Mouse (Mus musculus) heart, embryonic 13.5 days (tissue): Measurements from ENCODE around the gene Fhad1. TPM values are rescaled to one million over a fixed set of nuclear protein-coding genes. Genes with fewer than 3 reads are reported as not detected.

Experiments used
- ATAC-seq: fragments of 200-750 bp; cut with Nextera tagmentation; 2 replicates; pipeline ENCODE4 v1.8.0; 2017; ENCODE audit warnings: moderate TSS enrichment; ENCODE audit not compliant: insufficient number of reproducible peaks, low FRiP score, low TSS enrichment; ENCODE audit errors: extremely low read depth
- H3K27ac ChIP-seq: fragments of 300-500 bp; sonication (generic); replicated peaks from 2 replicates; pipeline ENCODE4 v1.5.1; 2015; ENCODE audit warnings: moderate library complexity, mild to moderate bottlenecking, inconsistent platforms
- H3K27me3 ChIP-seq: fragments of 300-500 bp; sonication (generic); replicated peaks from 2 replicates; pipeline ENCODE4 v1.6.1; 2015; ENCODE audit warnings: mild to moderate bottlenecking, inconsistent platforms
- H3K36me3 ChIP-seq: fragments of 300-500 bp; sonication (generic); 2 replicates; pipeline ENCODE4 v1.6.1; 2015; ENCODE audit warnings: mild to moderate bottlenecking, inconsistent platforms
- H3K4me1 ChIP-seq: fragments of 300-500 bp; sonication (generic); 2 replicates; pipeline ENCODE4 v1.6.1; 2015; ENCODE audit warnings: inconsistent platforms
- H3K4me2 ChIP-seq: fragments of 300-500 bp; sonication (generic); 2 replicates; pipeline ENCODE4 v1.6.1; 2015; ENCODE audit warnings: inconsistent platforms, mild to moderate bottlenecking, moderate library complexity
- H3K4me3 ChIP-seq: fragments of 300-500 bp; sonication (generic); 2 replicates; pipeline ENCODE4 v1.5.1; 2015; ENCODE audit warnings: moderate library complexity, mild to moderate bottlenecking, inconsistent platforms
- H3K9ac ChIP-seq: fragments of 300-500 bp; sonication (generic); 2 replicates; pipeline ENCODE4 v1.6.1; 2015; ENCODE audit warnings: inconsistent platforms, mild to moderate bottlenecking, moderate library complexity
- H3K9me3 ChIP-seq: fragments of 300-500 bp; sonication (generic); 2 replicates; pipeline ENCODE4 v1.6.1; 2016; ENCODE audit warnings: inconsistent platforms
- WGBS: fragments of 180-500 bp; shearing (Covaris S2); methylation state at CpG from one replicate; pipeline ENCODE4 v1.1.7; 2015; ENCODE audit warnings: mixed read lengths; 5-methylcytosine and 5-hydroxymethylcytosine counted together
- polyA plus RNA-seq: library from polyadenylated mRNA; unstranded; fragments of >200 nt; fragmentation: Nextera tagmentation; extraction: Ambion mirVana; gene quantifications from 2 replicates; pipeline ENCODE4 v1.2.1, GENCODE M21; 2015

Gene Fhad1
- polyA plus RNA-seq, 1 experiment from 2014 or later: 3.6 TPM

DNA sequence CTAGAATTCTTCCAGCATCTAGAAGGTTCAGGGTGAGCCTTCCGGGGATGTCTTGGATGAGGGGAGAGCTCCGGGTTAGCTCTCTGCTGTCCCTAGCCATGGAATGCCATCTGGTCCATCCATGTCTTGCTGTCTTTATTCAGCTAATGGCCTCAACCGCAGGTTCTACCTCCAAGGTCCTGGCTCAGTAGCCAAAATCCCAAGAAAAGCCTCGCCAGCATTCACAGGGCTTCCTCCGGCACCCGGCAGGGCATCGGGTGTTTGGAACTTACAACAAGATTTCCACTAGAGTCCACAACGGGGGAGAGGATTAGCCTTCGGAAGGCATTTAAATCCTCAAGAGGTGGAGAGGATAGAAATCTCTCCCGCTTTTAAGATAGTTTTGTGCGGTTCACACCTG is 84.9 kb downstream of the Fhad1 start:
- Histone ChIP-seq H3K36me3 (no peaks in the 10 kb centered on the region), H3K4me3 (no peak overlapping the region), H3K27ac (no peak overlapping the region), H3K9ac (no peak overlapping the region), H3K4me1 (peaks cover 14% of the 10 kb centered on the region), H3K4me2 (no peak overlapping the region), H3K27me3 (no peaks in the 10 kb centered on the region; the same call in 1 of the 2 replicates), H3K9me3 (peaks cover 3% of the 10 kb centered on the region; the same call in 1 of the 2 replicates)
- 77% methylated on average over 11 of the region's 11 CpGs for WGBS
- no peak for ATAC-seq

- Histone ChIP-seq H3K27me3 (no peaks in the 10 kb centered on the region; the same call in 1 of the 2 replicates), H3K4me1 (peaks cover 20% of the 10 kb centered on the region), H3K27ac (no peak overlapping the region), H3K9ac (no peak overlapping the region), H3K9me3 (peaks cover 3% of the 10 kb centered on the region; the same call in 1 of the 2 replicates), H3K4me2 (no peak overlapping the region), H3K36me3 (no peaks in the 10 kb centered on the region), H3K4me3 (no peak overlapping the region)
- ATAC-seq: no peak
- WGBS: 60% methylated on average over 7 of the region's 7 CpGs
These were observed 86.0 kb downstream of the Fhad1 start for GRCm38 (mm10) chr4:141928881-141929281.

DNA sequence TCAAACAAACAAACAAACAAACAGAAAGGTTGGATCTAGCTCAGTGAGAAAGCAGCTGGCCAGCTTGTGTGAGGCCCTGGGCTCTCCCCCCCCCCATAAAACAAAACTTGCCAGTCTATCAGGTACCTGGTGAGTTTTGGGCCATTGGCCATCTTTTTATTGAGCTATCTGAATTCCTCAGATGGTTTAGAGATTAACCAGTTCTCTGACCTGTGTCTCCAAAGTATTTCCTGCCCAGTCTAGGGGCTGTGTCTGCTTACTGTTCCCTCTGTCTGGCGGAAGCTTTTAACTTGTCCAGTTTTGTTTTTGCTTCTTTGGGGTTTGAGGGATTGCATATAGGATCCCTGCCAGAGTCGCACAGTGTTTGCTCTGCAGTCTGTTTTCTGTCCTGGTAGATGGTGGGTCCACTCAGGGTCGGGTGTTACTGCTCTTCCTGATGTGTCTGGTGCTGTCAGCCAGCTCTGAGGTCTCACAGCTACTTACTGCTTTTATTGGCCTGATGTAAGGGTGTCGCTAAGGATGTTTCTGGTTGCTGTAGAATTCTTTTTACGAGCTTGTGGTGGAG is 89.0 kb downstream of the Fhad1 start:
- Histone ChIP-seq H3K4me2 (no peak overlapping the region), H3K27me3 (no peaks in the 10 kb centered on the region; the same call in 1 of the 2 replicates), H3K4me3 (no peak overlapping the region), H3K9me3 (peaks cover 3% of the 10 kb centered on the region; the same call in 1 of the 2 replicates), H3K4me1 (peaks cover 36% of the 10 kb centered on the region), H3K36me3 (no peaks in the 10 kb centered on the region), H3K9ac (no peak overlapping the region), H3K27ac (peak overlapping the region; percentile 54)
- ATAC-seq: no peak
- 43% methylated on average over 5 of the region's 5 CpGs for WGBS

GRCm38 (mm10) chr4:141923961-141924360 is 90.9 kb downstream of the Fhad1 start:
- H3K27me3 ChIP-seq: no peaks in the 10 kb centered on the region
- peak overlapping the region; percentile 48; the same call in 1 of the 2 replicates for H3K27ac ChIP-seq
- H3K4me2 ChIP-seq: no peak overlapping the region; the same call in 1 of the 2 replicates
- ATAC-seq: no peak
- peaks cover 27% of the 10 kb centered on the region for H3K4me1 ChIP-seq
- 43% methylated on average over 11 of the region's 11 CpGs for WGBS
- peaks cover 3% of the 10 kb centered on the region; the same call in 1 of the 2 replicates for H3K9me3 ChIP-seq
- no peak overlapping the region for H3K4me3 ChIP-seq
- H3K36me3 ChIP-seq: no peaks in the 10 kb centered on the region
- no peak overlapping the region for H3K9ac ChIP-seq

DNA sequence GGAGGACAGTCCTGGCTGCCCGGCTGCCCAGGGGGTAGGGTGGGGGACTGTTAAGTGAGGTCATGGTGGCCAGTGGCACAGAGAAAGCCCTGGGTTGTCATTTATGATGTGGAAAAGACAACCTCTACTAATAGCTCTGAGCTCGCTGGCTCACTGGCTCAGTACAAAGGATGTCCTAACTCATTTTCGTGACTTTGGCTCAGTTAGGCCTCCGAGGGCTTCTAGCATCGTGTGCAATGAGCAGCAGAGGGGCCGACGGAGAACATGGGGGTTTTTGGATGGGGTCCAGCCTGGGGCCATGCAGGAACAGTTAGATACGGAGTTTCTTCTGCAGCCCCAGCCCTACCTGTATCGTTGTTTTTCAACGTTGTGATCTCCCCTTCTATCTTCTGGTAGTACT is 94.5 kb downstream of the Fhad1 start:
- no peak overlapping the region for H3K9ac ChIP-seq
- no peak overlapping the region for H3K4me3 ChIP-seq
- no peaks in the 10 kb centered on the region for H3K9me3 ChIP-seq
- ATAC-seq: no peak
- H3K27me3 ChIP-seq: peaks cover 5% of the 10 kb centered on the region; the same call in 1 of the 2 replicates
- WGBS: 81% methylated on average over 10 of the region's 10 CpGs
- H3K27ac ChIP-seq: no peak overlapping the region
- no peak overlapping the region for H3K4me2 ChIP-seq
- H3K36me3 ChIP-seq: no peaks in the 10 kb centered on the region
- peaks cover 25% of the 10 kb centered on the region for H3K4me1 ChIP-seq

DNA sequence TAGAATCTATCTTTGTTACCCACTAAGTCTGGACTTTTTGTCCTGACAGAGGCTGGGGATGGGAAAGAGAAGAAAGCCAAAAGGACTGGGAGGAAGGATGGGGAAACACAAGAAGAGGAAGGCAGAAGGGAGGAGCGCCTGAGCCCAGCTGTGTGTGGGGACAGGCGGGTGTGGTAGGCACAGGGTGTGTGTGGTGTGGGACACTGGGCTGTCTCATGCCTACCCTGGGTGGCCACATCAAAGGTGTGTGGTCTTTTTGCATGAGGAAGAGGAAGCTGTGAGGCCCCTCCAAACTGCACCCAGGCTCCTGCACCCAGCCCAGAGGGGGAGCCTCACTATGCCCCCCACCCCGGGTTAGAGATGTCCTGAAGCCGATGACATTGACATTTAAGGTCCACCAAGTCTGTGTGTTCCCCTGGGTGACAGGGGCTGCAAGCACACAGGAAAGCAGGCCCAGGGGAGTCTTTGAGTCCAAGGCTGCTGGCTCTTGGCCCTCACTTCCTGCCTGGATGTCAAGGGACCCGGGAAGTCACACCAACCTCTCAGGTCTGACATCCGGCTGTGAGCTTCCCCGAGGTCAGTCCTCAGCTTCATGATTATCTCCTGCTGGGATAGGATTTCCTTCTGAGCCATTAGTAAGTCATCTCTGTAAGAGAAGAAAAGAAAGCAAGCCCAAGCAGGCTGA is 97.0 kb downstream of the Fhad1 start:
- Histone ChIP-seq H3K4me3 (no peak overlapping the region), H3K4me2 (no peak overlapping the region), H3K27me3 (peaks cover 5% of the 10 kb centered on the region; the same call in 1 of the 2 replicates), H3K27ac (no peak overlapping the region), H3K9me3 (no peaks in the 10 kb centered on the region), H3K36me3 (no peaks in the 10 kb centered on the region), H3K4me1 (peaks cover 32% of the 10 kb centered on the region), H3K9ac (no peak overlapping the region)
- ATAC-seq: no peak
- WGBS: 58% methylated on average over 7 of the region's 7 CpGs

DNA sequence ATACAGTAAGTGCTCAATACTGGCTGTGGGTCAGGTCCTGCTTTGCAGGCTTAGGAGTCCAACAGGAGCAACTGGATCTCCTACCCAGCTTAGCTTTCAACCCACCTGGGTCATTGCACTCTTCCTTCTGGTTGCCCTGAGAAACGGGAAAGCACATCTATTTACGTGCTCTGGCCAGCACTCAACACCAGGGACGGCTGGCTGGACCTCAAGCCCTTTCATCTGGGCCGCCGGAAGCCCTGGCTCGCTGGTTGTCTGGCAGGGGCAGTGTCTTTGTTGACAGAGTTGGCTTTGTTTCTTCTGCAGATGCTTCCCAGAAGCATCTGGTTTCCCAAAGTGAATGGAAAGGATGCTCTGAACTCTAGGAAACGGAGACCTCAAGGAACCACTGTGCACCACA is 100.8 kb downstream of the Fhad1 start:
- Histone ChIP-seq H3K9me3 (no peaks in the 10 kb centered on the region), H3K4me1 (peaks cover 19% of the 10 kb centered on the region), H3K4me2 (no peak overlapping the region), H3K4me3 (no peak overlapping the region), H3K9ac (no peak overlapping the region), H3K36me3 (no peaks in the 10 kb centered on the region), H3K27ac (peak overlapping the region; percentile 36; the same call in 1 of the 2 replicates), H3K27me3 (peaks cover 5% of the 10 kb centered on the region; the same call in 1 of the 2 replicates)
- ATAC-seq: no peak
- 25% methylated on average over 7 of the region's 7 CpGs for WGBS

- WGBS: 58% methylated on average over 13 of the region's 13 CpGs
- H3K27ac ChIP-seq: peak overlapping the region; percentile 55
- ATAC-seq: no peak
- no peak overlapping the region for H3K4me2 ChIP-seq
- H3K36me3 ChIP-seq: no peaks in the 10 kb centered on the region
- peaks cover 5% of the 10 kb centered on the region; the same call in 1 of the 2 replicates for H3K27me3 ChIP-seq
- no peaks in the 10 kb centered on the region for H3K9me3 ChIP-seq
- H3K4me3 ChIP-seq: no peak overlapping the region
- peaks cover 18% of the 10 kb centered on the region for H3K4me1 ChIP-seq
- peak overlapping the region; percentile 2; the same call in 1 of the 2 replicates for H3K9ac ChIP-seq
These were observed 101.5 kb downstream of the Fhad1 start for GRCm38 (mm10) chr4:141913201-141913993.

GRCm38 (mm10) chr4:141904710-141905109 is 110.2 kb downstream of the Fhad1 start:
- no peak overlapping the region for H3K9ac ChIP-seq

GRCm38 (mm10) chr4:141902479-141902858 is 112.4 kb downstream of the Fhad1 start:
- no peak overlapping the region for H3K4me2 ChIP-seq
- no peak for ATAC-seq
- WGBS: 80% methylated on average over 8 of the region's 8 CpGs

More at GRCm38 (mm10) chr4:141904710-141905109, 110.2 kb downstream of the Fhad1 start:
- H3K4me3 ChIP-seq: no peak overlapping the region
- no peak for ATAC-seq
- H3K27ac ChIP-seq: no peak overlapping the region
- no peaks in the 10 kb centered on the region for H3K36me3 ChIP-seq
- WGBS: 44% methylated on average over 9 of the region's 9 CpGs
- H3K4me1 ChIP-seq: peaks cover 33% of the 10 kb centered on the region
- no peak overlapping the region for H3K4me2 ChIP-seq
- H3K9me3 ChIP-seq: no peaks in the 10 kb centered on the region
- H3K27me3 ChIP-seq: peaks cover 4% of the 10 kb centered on the region; the same call in 1 of the 2 replicates

More at GRCm38 (mm10) chr4:141902479-141902858, 112.4 kb downstream of the Fhad1 start:
- Histone ChIP-seq H3K27ac (no peak overlapping the region), H3K4me3 (no peak overlapping the region), H3K27me3 (peaks cover 4% of the 10 kb centered on the region; the same call in 1 of the 2 replicates), H3K36me3 (no peaks in the 10 kb centered on the region), H3K9ac (no peak overlapping the region), H3K4me1 (peaks cover 51% of the 10 kb centered on the region), H3K9me3 (no peaks in the 10 kb centered on the region)
